Mouse (Mus musculus) naive thymus-derived CD4-positive, alpha-beta T cell, adult 5 months (primary cell): ENCODE results near the gene Tiam2. TPM values are rescaled to one million over a fixed set of nuclear protein-coding genes. Genes with fewer than 3 reads are reported as not detected.

ENCODE experiments used
- polyA plus RNA-seq: library from polyadenylated mRNA; unstranded; fragments of 100-300 nt; shearing (Covaris generic); gene quantifications from one replicate; pipeline ENCODE4 v1.2.1, GENCODE M21; 2017

Tiam2 gene
- polyA plus RNA-seq, result 0.63 TPM

GRCm38 (mm10) chr17:3326148-3326902 is at the start of gene Tiam2:
Tiam2 (plus strand) TSS chr17:3326573.

GRCm38 (mm10) chr17:3532254-3532653 is 205.9 kb downstream of the Tiam2 start, which contains the start of gene Cldn20:
Cldn20 (plus strand) TSS chr17:3532554.

DNA sequence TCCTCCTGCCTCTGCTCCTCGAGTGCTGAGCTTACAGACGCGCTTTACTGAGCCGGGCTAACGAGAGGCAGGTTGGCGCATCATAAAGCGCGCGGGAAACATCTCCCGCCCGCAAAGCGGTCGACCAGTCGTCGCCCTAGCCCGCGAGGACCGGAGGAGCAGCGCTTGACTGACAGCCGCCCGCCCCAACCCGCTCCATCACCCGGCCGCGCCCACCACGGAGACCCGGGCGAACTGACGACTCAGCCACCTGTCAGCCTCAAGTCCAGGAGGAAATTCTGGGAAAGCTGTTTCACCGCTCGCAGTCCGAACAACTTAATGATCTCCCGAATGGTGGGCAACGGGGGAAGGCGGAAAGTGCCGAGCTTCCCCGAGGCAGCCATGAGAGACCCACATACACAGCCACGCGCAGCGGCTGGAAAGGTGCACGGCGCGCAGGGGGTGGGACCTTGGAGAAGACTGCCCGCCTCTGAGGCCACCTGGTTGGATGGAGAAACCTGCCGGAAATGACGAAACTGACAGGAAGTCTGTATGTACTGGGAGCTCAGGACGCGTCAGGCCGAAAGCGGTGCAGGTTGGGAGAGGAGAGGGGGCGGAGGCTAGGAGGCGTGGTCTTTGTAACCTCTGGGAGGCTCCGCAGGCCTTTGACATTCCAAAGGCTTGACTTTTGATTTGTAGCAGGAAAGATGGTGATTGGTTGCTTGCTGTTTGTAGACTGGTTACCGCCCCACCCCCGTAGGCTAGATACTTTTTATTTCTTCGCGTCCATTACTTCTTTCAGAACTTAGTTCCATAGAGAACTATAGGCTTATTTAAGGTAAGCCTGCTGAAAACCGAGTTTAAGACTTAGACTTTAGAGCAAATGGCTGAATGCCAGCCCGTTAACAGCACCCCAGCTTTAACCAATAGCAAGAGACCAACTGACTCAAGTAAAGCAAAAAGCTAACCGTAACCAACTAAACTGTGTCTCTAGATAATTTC is 231.2 kb downstream of the Tiam2 start, which contains the start of gene Tfb1m:
Tfb1m (minus strand) TSS at position 451 of the 981 bp plus-strand sequence.

Other genes with a start within 250 kb of the Tiam2 start
- gene Scaf8, start 211.6 kb upstream of the Tiam2 start, polyA plus RNA-seq, result 71.2 TPM
- not detected for gene Cldn20, start 206.0 kb downstream of the Tiam2 start, polyA plus RNA-seq
- 7.1 TPM for gene Tfb1m, start 231.2 kb downstream of the Tiam2 start, polyA plus RNA-seq